Mouse (Mus musculus) embryo, embryonic 11 days (tissue): ENCODE data around the gene Thra.

Source experiments
- DNase-seq: peaks from one replicate; pipeline ENCODE4 v3.0.0-alpha.2; 2015

The Thra gene

DNA sequence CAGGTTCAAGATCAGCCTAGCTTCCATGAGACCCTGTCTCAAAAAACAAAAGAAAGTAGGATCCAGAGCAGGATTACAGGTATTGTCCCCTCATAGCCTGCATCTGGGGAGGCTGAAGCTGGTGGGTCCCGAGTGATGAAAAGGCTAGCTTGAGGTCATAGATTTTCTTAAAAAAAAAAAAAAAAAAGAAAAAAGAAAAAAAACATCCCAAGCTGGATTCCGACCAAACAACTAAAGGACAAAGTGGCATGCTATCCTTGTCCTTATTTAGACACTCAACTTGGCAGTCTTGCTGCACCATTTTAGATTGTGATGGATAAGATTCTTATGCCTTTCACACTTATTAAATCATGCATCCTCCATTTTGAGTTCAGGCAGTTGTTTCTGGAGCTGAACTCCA lies 68.0 kb downstream of the Thra start:
- DNase-seq = no peak

DNA sequence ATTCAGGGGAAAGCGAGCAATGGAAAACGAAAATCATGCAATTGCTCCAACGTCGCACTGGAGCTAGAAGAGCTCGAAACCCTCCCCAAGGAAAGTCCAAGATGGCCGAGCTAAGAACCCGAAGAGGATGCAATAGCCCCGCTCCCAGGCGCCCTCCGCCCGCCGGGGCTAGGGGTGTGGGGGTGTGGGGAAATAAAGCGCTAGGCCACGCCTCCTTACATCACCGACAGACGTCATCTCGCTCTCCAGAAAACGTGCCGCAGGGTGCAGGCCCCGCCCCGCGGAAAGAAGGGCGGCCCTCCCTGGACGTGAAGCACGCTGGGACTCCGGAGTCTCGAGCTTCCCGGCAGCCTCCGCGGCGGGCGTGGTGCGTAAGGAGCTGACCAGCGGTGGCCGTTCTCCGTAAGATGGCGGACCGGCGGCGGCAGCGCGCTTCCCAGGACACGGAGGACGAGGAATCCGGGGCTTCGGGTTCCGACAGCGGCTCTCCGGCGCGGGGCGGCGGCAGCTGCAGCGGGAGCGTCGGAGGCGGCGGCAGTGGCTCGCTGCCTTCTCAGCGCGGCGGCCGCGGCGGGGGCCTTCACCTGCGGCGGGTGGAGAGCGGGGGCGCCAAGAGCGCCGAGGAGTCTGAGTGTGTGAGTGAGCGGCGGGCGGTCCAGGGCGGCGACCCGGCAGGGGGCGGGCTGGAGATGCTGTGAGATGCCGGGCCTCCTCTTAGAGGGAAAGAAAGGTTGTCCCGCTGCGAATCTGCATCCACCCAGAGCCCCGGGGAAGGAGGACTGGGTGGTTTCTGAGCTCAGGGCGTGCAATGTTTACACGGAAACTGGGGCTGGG lies 69.2 kb downstream of the Thra start:
- DNase-seq = peak; percentile 100

DNA sequence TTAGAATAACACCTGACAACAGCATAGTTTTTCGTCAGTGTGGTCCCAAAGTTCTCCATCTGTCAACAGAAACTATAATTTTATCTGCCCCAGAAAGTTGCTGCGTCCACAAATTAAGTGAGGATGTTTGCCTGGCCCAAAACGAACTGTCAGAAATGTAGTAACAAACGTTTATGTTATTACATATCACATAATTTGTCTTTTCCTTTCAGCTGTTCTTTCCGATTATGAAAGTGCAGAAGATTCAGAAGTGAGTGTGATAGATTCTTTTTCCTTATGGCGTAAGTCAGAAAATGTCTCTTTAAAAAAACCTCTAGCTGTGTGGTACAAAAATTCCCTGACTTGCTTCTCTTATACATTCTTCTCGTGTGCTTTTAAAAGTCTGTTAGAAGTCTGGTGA lies 70.2 kb downstream of the Thra start:
- DNase-seq = no peak

DNA sequence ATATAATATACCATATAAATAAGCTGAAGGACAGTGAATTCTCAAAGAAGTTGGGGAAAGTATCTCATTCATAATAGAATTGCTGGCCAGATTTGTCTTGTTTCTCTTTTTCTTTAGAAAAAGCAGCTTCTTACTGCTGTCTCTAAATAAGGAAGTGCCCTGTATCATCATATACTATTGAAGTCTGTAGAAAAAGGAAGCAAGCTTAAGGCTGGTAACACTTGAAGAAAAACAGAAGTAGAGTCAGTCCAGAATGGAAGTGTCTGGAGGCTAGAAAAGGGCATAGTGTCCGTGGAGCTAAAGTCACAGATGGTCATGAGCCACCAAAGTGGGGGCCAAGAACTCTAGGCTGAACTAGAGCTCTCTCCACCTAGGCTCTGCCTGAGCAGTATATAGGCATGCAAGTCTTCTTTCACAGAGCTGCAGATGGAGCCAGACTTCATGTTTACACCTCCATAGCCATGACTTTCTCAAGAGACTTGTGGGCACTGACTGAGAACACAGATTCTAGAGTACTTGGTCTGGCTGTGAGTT lies 76.3 kb downstream of the Thra start:
- DNase-seq = no peak
